Mouse (Mus musculus) small intestine, adult 2 months (tissue): ENCODE data around the gene Ace2. TPM values are rescaled to one million over a fixed set of nuclear protein-coding genes. Genes with fewer than 3 reads are reported as not detected.

Source experiments
- H3K27ac ChIP-seq: fragments of 200-500 bp; 2 replicates; pipeline ENCODE4 v1.5.1; 2012; ENCODE audit warnings: low read depth, low read length, control low read depth, inconsistent platforms; ENCODE audit not compliant: insufficient read depth
- H3K27me3 ChIP-seq: fragments of 200-500 bp; 2 replicates; pipeline ENCODE4 v1.6.1; 2012; ENCODE audit warnings: mild to moderate bottlenecking, moderate library complexity, low read length, inconsistent platforms; ENCODE audit not compliant: control insufficient read depth, insufficient read depth
- H3K36me3 ChIP-seq: fragments of 200-500 bp; 2 replicates; pipeline ENCODE4 v1.6.1; 2012; ENCODE audit warnings: mild to moderate bottlenecking, low read length, control low read depth, inconsistent platforms; ENCODE audit not compliant: control insufficient read depth, insufficient read depth
- H3K4me1 ChIP-seq: fragments of 200-500 bp; 2 replicates; pipeline ENCODE4 v1.6.1; 2012; ENCODE audit warnings: low read length, inconsistent platforms, mixed read lengths; ENCODE audit not compliant: control insufficient read depth, insufficient read depth, insufficient read length
- H3K4me3 ChIP-seq: fragments of 200-500 bp; 2 replicates; pipeline ENCODE4 v1.5.1; 2012; ENCODE audit warnings: low read depth, mild to moderate bottlenecking, control low read depth, inconsistent platforms, low read length, moderate library complexity
- CTCF ChIP-seq: fragments of 200-500 bp; IDR thresholded peaks from 2 replicates; pipeline ENCODE4 v1.5.1; 2012; ENCODE audit warnings: low read depth, mild to moderate bottlenecking, control low read depth, inconsistent platforms, low read length, moderate library complexity, mixed read lengths; ENCODE audit not compliant: insufficient replicate concordance, insufficient read length; ENCODE audit errors: extremely low read depth
- POLR2A ChIP-seq: fragments of 200-500 bp; IDR thresholded peaks from 2 replicates; pipeline ENCODE4 v1.6.1; 2012; ENCODE audit warnings: low read depth, mild to moderate bottlenecking, control low read depth, inconsistent platforms, low read length, moderate library complexity
- WGBS: fragments of 180-500 bp; shearing (Covaris S2); methylation state at CpG from one replicate; pipeline ENCODE4 v1.1.7; 2018; 5-methylcytosine and 5-hydroxymethylcytosine counted together
- polyA plus RNA-seq: library from polyadenylated mRNA; depleted of rRNA; stranded (reverse); fragments of >200 nt; gene quantifications from 2 replicates; pipeline ENCODE4 v1.2.3, GENCODE M21; 2012

Gene Ace2
- polyA plus RNA-seq, 1 experiment, result 82.4 TPM

- 29% methylated on average over 6 of the region's 6 CpGs for WGBS
- no peaks in the 10 kb centered on the region for H3K36me3 ChIP-seq
- no peak overlapping the region for H3K27ac ChIP-seq
- TF ChIP-seq CTCF, result no peak
- no peak for TF ChIP-seq POLR2A
- H3K27me3 ChIP-seq, result no peaks in the 10 kb centered on the region
- H3K4me1 ChIP-seq, result peaks cover 5% of the 10 kb centered on the region; the same call in 1 of the 2 replicates
- H3K4me3 ChIP-seq, result no peak overlapping the region
Observed at GRCm38 (mm10) chrX:164102656-164103055, 36.5 kb upstream of the Ace2 start.

DNA sequence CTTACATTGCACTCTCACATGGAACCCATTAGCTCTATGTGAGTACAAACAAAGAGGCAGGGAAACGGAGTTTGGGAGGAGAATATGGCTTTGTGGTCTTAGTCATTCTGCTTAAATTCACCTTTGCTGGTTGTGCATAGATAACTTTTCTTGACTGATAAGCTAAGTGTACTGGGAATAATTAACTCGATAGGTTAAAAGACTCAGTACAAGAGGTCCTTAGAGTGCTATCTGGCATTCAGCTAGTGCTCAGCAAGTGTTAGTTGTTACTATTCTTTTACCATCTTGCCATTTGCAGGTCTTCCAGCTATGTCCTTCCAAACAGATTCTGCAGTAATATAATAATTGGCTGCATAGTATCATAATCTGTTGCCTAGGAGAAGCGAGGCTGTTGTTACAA lies 28.0 kb upstream of the Ace2 start:
- WGBS, result 49% methylated on average over 3 of the region's 3 CpGs
- H3K27ac ChIP-seq, result no peak overlapping the region
- H3K36me3 ChIP-seq, result no peaks in the 10 kb centered on the region
- H3K4me3 ChIP-seq, result no peak overlapping the region
- TF ChIP-seq POLR2A (no peak), CTCF (no peak)
- peaks cover 4% of the 10 kb centered on the region; the same call in 1 of the 2 replicates for H3K4me1 ChIP-seq
- H3K27me3 ChIP-seq, result no peaks in the 10 kb centered on the region

- H3K27me3 ChIP-seq, result no peaks in the 10 kb centered on the region
- WGBS, result 45% methylated on average over 6 of the region's 6 CpGs
- no peak for TF ChIP-seq CTCF
- no peak for TF ChIP-seq POLR2A
- H3K4me3 ChIP-seq, result no peak overlapping the region
- H3K36me3 ChIP-seq, result no peaks in the 10 kb centered on the region
- H3K4me1 ChIP-seq, result peaks cover 4% of the 10 kb centered on the region; the same call in 1 of the 2 replicates
- peak overlapping the region; percentile 85 for H3K27ac ChIP-seq
Observed at GRCm38 (mm10) chrX:164113744-164114143, 25.4 kb upstream of the Ace2 start.

GRCm38 (mm10) chrX:164123942-164124341 lies 15.2 kb upstream of the Ace2 start:
- 79% methylated on average over 3 of the region's 3 CpGs for WGBS

GRCm38 (mm10) chrX:164133531-164133930 lies 5.6 kb upstream of the Ace2 start:
- TF ChIP-seq POLR2A (no peak), CTCF (no peak)
- Histone ChIP-seq H3K4me1 (peaks cover 3% of the 10 kb centered on the region; the same call in 1 of the 2 replicates), H3K27ac (no peak overlapping the region), H3K36me3 (no peaks in the 10 kb centered on the region), H3K27me3 (no peaks in the 10 kb centered on the region), H3K4me3 (no peak overlapping the region)
- 80% methylated on average over 3 of the region's 3 CpGs for WGBS

More at GRCm38 (mm10) chrX:164123942-164124341, 15.2 kb upstream of the Ace2 start:
- H3K4me3 ChIP-seq, result no peak overlapping the region
- no peak overlapping the region for H3K27ac ChIP-seq
- no peak for TF ChIP-seq CTCF
- TF ChIP-seq POLR2A, result no peak
- H3K27me3 ChIP-seq, result no peaks in the 10 kb centered on the region
- no peaks in the 10 kb centered on the region for H3K36me3 ChIP-seq
- H3K4me1 ChIP-seq, result no peaks in the 10 kb centered on the region

DNA sequence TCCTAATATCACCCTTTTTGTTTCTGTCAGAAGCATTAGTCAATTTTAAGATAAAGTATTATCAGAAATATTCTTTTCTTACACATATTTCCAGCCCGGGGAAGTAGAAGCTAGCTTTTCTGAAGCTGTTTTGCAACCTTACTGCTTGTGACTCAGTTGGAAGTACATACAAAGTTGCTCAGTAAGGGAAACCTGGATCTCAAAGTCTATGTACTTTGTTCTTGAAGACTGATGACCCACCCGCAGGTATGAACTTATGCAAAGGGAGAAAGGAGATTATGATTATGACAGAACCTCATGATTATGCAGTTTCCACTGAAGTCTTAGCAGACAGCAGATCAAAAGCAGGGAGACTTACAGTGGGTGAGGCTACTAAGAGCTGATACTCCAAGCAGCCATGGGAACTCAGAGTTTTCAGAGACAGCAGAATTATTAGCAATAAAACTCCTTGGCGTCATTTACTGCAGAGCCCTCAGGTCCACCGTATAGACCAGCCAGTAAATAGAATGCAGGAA lies 3.8 kb upstream of the Ace2 start:
- 46% methylated on average over 4 of the region's 4 CpGs for WGBS
- Histone ChIP-seq H3K27ac (peak overlapping the region; percentile 93), H3K4me3 (no peak overlapping the region), H3K27me3 (no peaks in the 10 kb centered on the region), H3K4me1 (peaks cover 3% of the 10 kb centered on the region; the same call in 1 of the 2 replicates), H3K36me3 (no peaks in the 10 kb centered on the region)
- no peak for TF ChIP-seq CTCF
- TF ChIP-seq POLR2A, result no peak

DNA sequence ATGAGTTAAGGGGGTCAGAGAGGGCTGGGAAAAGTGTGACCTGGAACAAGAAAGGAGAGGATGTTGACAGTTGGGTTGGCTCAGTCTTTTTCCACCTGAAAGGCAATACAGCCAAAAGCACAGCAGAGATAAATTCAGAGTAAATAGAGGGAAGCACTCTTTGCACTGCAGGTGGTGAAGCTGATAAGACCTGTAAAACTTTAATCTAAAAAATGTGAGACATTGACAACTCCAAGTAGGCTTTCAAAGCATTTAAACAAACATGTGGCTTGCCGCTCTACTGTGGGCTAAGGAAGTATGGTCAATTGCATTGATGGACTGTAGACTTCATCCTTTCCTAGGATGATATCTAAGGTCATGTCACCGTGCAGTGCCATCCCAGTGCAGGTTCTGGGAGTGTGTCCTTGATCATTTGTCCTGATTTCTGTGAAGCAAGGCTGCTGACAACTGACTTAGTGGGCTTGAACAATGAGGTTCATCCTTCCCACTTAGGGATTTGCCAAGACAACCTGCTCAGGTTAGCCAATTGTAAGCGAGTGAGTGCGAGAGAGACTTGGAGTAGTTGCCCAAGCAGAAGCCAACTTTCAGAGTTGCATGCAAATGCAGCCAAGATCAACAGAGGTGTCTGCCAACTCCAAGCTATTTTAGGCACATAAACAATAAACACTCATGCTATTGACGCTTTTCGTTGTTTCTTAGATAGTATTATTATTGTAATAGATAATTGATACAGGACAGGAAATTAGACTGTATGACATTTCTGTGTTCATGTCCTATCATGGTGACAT lies 6.5 kb downstream of the Ace2 start:
- peaks cover 4% of the 10 kb centered on the region; the same call in 1 of the 2 replicates for H3K4me1 ChIP-seq
- TF ChIP-seq CTCF, result no peak
- TF ChIP-seq POLR2A, result no peak
- no peaks in the 10 kb centered on the region for H3K27me3 ChIP-seq
- H3K27ac ChIP-seq, result peak overlapping the region; percentile 82
- H3K36me3 ChIP-seq, result peaks cover 18% of the 10 kb centered on the region
- 33% methylated on average over 6 of the region's 6 CpGs for WGBS
- H3K4me3 ChIP-seq, result peak overlapping the region; percentile 44; the same call in 1 of the 2 replicates

GRCm38 (mm10) chrX:164152703-164153102 lies 13.6 kb downstream of the Ace2 start:
- Histone ChIP-seq H3K4me3 (no peak overlapping the region), H3K4me1 (peaks cover 3% of the 10 kb centered on the region; the same call in 1 of the 2 replicates), H3K27ac (peak overlapping the region; percentile 49; the same call in 1 of the 2 replicates), H3K27me3 (no peaks in the 10 kb centered on the region), H3K36me3 (peaks cover 22% of the 10 kb centered on the region; the same call in 1 of the 2 replicates)
- no peak for TF ChIP-seq POLR2A
- TF ChIP-seq CTCF, result no peak
- WGBS, result 43% methylated on average over 2 of the region's 2 CpGs
